Mouse (Mus musculus): ENCODE data around the gene Nt5dc2. TPM values are rescaled to one million over a fixed set of nuclear protein-coding genes. Genes with fewer than 3 reads are reported as not detected.

The Nt5dc2 gene
- total RNA-seq, 2 experiments from 2014 or later, result 10.9 to 11.0 TPM

- no peak for ATAC-seq (replicated peaks; ENCODE audit: low FRiP score, poor library complexity, severe bottlenecking)
Measured at GRCm38 (mm10) chr14:31133023-31133665, 2.3 kb downstream of the Nt5dc2 start.

GRCm38 (mm10) chr14:31134015-31135000 lies 3.5 kb downstream of the Nt5dc2 start:
- no peak for ATAC-seq (replicated peaks; ENCODE audit: low FRiP score, poor library complexity, severe bottlenecking)

GRCm38 (mm10) chr14:31135495-31136410 lies 4.9 kb downstream of the Nt5dc2 start:
- no peak for ATAC-seq (replicated peaks; ENCODE audit: low FRiP score, poor library complexity, severe bottlenecking)

- no peak for ATAC-seq (replicated peaks; ENCODE audit: low FRiP score, poor library complexity, severe bottlenecking)
Measured at GRCm38 (mm10) chr14:31136411-31137280, 5.8 kb downstream of the Nt5dc2 start.

GRCm38 (mm10) chr14:31137281-31137595 lies 6.4 kb downstream of the Nt5dc2 start:
- no peak for ATAC-seq (replicated peaks; ENCODE audit: low FRiP score, poor library complexity, severe bottlenecking)

- ATAC-seq (replicated peaks; ENCODE audit: low FRiP score, poor library complexity, severe bottlenecking), result no peak
Measured at GRCm38 (mm10) chr14:31137791-31138190, 6.9 kb downstream of the Nt5dc2 start.

- no peak for ATAC-seq (replicated peaks; ENCODE audit: low FRiP score, poor library complexity, severe bottlenecking)
Measured at GRCm38 (mm10) chr14:31138219-31138896, 7.5 kb downstream of the Nt5dc2 start.

GRCm38 (mm10) chr14:31138897-31139429 lies 8.1 kb downstream of the Nt5dc2 start:
- ATAC-seq (replicated peaks; ENCODE audit: low FRiP score, poor library complexity, severe bottlenecking), result no peak

- no peak for ATAC-seq (replicated peaks; ENCODE audit: low FRiP score, poor library complexity, severe bottlenecking)
Measured at GRCm38 (mm10) chr14:31139666-31140065, 8.8 kb downstream of the Nt5dc2 start.

GRCm38 (mm10) chr14:31140141-31140540 lies 9.3 kb downstream of the Nt5dc2 start:
- ATAC-seq (replicated peaks; ENCODE audit: low FRiP score, poor library complexity, severe bottlenecking), result no peak

- ATAC-seq (replicated peaks; ENCODE audit: low FRiP score, poor library complexity, severe bottlenecking), result no peak
Measured at GRCm38 (mm10) chr14:31141011-31141410, 10.2 kb downstream of the Nt5dc2 start.

- ATAC-seq (replicated peaks; ENCODE audit: low FRiP score, poor library complexity, severe bottlenecking), result no peak
Measured at GRCm38 (mm10) chr14:31145694-31146093, 14.8 kb downstream of the Nt5dc2 start.

- ATAC-seq (replicated peaks; ENCODE audit: low FRiP score, poor library complexity, severe bottlenecking), result no peak
Measured at GRCm38 (mm10) chr14:31160196-31161150, 29.6 kb downstream of the Nt5dc2 start.

- no peak for ATAC-seq (replicated peaks; ENCODE audit: low FRiP score, poor library complexity, severe bottlenecking)
Measured at GRCm38 (mm10) chr14:31161191-31161590, 30.3 kb downstream of the Nt5dc2 start.

GRCm38 (mm10) chr14:31161638-31162037 lies 30.8 kb downstream of the Nt5dc2 start:
- no peak for ATAC-seq (replicated peaks; ENCODE audit: low FRiP score, poor library complexity, severe bottlenecking)

GRCm38 (mm10) chr14:31164067-31164466 lies 33.2 kb downstream of the Nt5dc2 start:
- no peak for ATAC-seq (replicated peaks; ENCODE audit: low FRiP score, poor library complexity, severe bottlenecking)

- ATAC-seq (replicated peaks; ENCODE audit: low FRiP score, poor library complexity, severe bottlenecking), result no peak
Measured at GRCm38 (mm10) chr14:31165010-31165409, 34.2 kb downstream of the Nt5dc2 start.

All from erythroid progenitor cell, adult 5-6 weeks (primary cell).